Mouse (Mus musculus) v-Abl transformed pro-B cells (cell line): ENCODE measurements at regions not wholly inside any gene's neighbourhood (a gene's known extent, or its start where the extent isn't known, plus 50 kb on each side); places are given as distances from the start of the nearest gene placed in this dataset.

Experiments used
- in situ Hi-C, 2 experiments: fragments of 400-800 bp; cut with MboI; formaldehyde crosslinking; loops; one replicate each; pipeline ENCODE4 v1.15.1; 2025; ENCODE audit not compliant: unreplicated experiment in 2 of 2

- in situ Hi-C loops = no loop called here
Measured at GRCm38 (mm10) chr9:115478946-115479345, 168.7 kb upstream of the Stt3b start.

- in situ Hi-C loops = no loop called here
Measured at GRCm38 (mm10) chr9:115481176-115481575, 171.0 kb upstream of the Stt3b start.

- in situ Hi-C loops = no loop called here
Measured at GRCm38 (mm10) chr9:115483024-115483423, 172.8 kb upstream of the Stt3b start.

- in situ Hi-C loops = no loop called here
Measured at GRCm38 (mm10) chr9:115483721-115484120, 173.5 kb upstream of the Stt3b start.

- in situ Hi-C loops = no loop called here
Measured at GRCm38 (mm10) chr9:115484408-115484807, 174.2 kb upstream of the Stt3b start.

GRCm38 (mm10) chr9:115485219-115485618, 175.0 kb upstream of the Stt3b start:
- in situ Hi-C loops = no loop called here

- in situ Hi-C loops = no loop called here
Measured at GRCm38 (mm10) chr9:115487175-115487760, 177.0 kb upstream of the Stt3b start.

- in situ Hi-C loops = no loop called here
Measured at GRCm38 (mm10) chr9:115488913-115489809, 178.9 kb upstream of the Stt3b start.

GRCm38 (mm10) chr9:115492431-115493171, 182.4 kb upstream of the Stt3b start:
- in situ Hi-C loops = no loop called here

- in situ Hi-C loops = no loop called here
Measured at GRCm38 (mm10) chr9:115493765-115494164, 183.5 kb upstream of the Stt3b start.

GRCm38 (mm10) chr9:115499536-115499935, 189.3 kb upstream of the Stt3b start:
- in situ Hi-C loops = no loop called here

GRCm38 (mm10) chr9:115504789-115505188, 194.6 kb upstream of the Stt3b start:
- in situ Hi-C loops = no loop called here

GRCm38 (mm10) chr9:115507131-115507689, 197.0 kb upstream of the Stt3b start:
- in situ Hi-C loops = no loop called here

- in situ Hi-C loops = no loop called here
Measured at GRCm38 (mm10) chr9:115512835-115513629, 202.8 kb upstream of the Stt3b start.

- in situ Hi-C loops = no loop called here
Measured at GRCm38 (mm10) chr9:115517903-115518302, 207.7 kb upstream of the Stt3b start.

- in situ Hi-C loops = no loop called here
Measured at GRCm38 (mm10) chr9:115524161-115524560, 213.9 kb upstream of the Stt3b start.

- in situ Hi-C loops = no loop called here
Measured at GRCm38 (mm10) chr9:115524591-115524990, 214.4 kb upstream of the Stt3b start.

GRCm38 (mm10) chr9:115526322-115526721, 216.1 kb upstream of the Stt3b start:
- in situ Hi-C loops = no loop called here

- in situ Hi-C loops = no loop called here
Measured at GRCm38 (mm10) chr9:115526981-115527380, 216.8 kb upstream of the Stt3b start.

- in situ Hi-C loops = no loop called here
Measured at GRCm38 (mm10) chr9:115534198-115534597, 224.0 kb upstream of the Stt3b start.
